Mouse (Mus musculus): Measurements from ENCODE around the gene Vta1.

Vta1 gene

GRCm38 (mm10) chr10:14705072-14706066 is at the start of gene Vta1, which contains the start of gene Nmbr:
Vta1 (minus strand) TSS chr10:14705560.
Nmbr (plus strand) TSS chr10:14705591.
- ChIA-PET CTCF (interaction anchor here in 1 of 4 experiments (1.0 kb wide), 1 partner anchor 301 kb away, joined by 5 read pairs; no protein-coding TSS in a partner anchor), POLR2A (interaction anchor here in 1 of 4 experiments (0.6 kb wide), 1 partner anchor 23 kb away, joined by 3 read pairs; no protein-coding TSS in a partner anchor)

GRCm38 (mm10) chr10:14734285-14734684 is 28.9 kb upstream of the Vta1 start:
- ChIA-PET CTCF (no interaction called here), POLR2A (no interaction called here)

- ChIA-PET CTCF (no interaction called here), POLR2A (no interaction called here)
Observed at GRCm38 (mm10) chr10:14725671-14726070, 20.3 kb upstream of the Vta1 start.

- POLR2A ChIA-PET, result no interaction called here
- CTCF ChIA-PET, result no interaction called here
Observed at GRCm38 (mm10) chr10:14718114-14718513, 12.8 kb upstream of the Vta1 start, which contains the start of gene Gje1. Gje1 (minus strand) TSS chr10:14718214.

- POLR2A ChIA-PET, result interaction anchor here in 2 of 4 experiments (1.2 to 1.5 kb wide), 2 partner anchors 25 to 121 kb away, joined by 3 read pairs; no protein-coding TSS in a partner anchor
Observed at GRCm38 (mm10) chr10:14703830-14704420, 1.4 kb downstream of the Vta1 start.

GRCm38 (mm10) chr10:14703239-14703638 is 2.1 kb downstream of the Vta1 start:
- CTCF ChIA-PET, result no interaction called here
- POLR2A ChIA-PET, result interaction anchor here in 2 of 4 experiments (1.2 to 1.5 kb wide), 2 partner anchors 24 to 120 kb away, joined by 3 read pairs; no protein-coding TSS in a partner anchor

More at GRCm38 (mm10) chr10:14703830-14704420, 1.4 kb downstream of the Vta1 start:
- CTCF ChIA-PET, result no interaction called here

GRCm38 (mm10) chr10:14690349-14690748 is 15.0 kb downstream of the Vta1 start:
- ChIA-PET CTCF (interaction anchor here in 1 of 4 experiments (1.1 kb wide), 1 partner anchor 299 kb away, joined by 3 read pairs; no protein-coding TSS in a partner anchor), POLR2A (interaction anchor here in 2 of 4 experiments (1.1 to 1.3 kb wide), 2 partner anchors 10 to 12 kb away, joined by 3 read pairs; no protein-coding TSS in a partner anchor)

GRCm38 (mm10) chr10:14688785-14689442 is 16.4 kb downstream of the Vta1 start:
- POLR2A ChIA-PET, result no interaction called here
- CTCF ChIA-PET, result no interaction called here

- ChIA-PET CTCF (interaction anchor here in 3 of 4 experiments (0.6 to 2.4 kb wide), 7 partner anchors 12 to 345 kb away, joined by 3 to 15 read pairs (median 4); no protein-coding TSS in a partner anchor), POLR2A (interaction anchor here in 1 of 4 experiments (1.2 kb wide), 1 partner anchor 11 kb away, joined by 4 read pairs; no protein-coding TSS in a partner anchor)
Observed at GRCm38 (mm10) chr10:14685663-14686062, 19.7 kb downstream of the Vta1 start.

GRCm38 (mm10) chr10:14666147-14666546 is 39.2 kb downstream of the Vta1 start:
- POLR2A ChIA-PET, result no interaction called here
- CTCF ChIA-PET, result no interaction called here

GRCm38 (mm10) chr10:14660875-14661274 is 44.5 kb downstream of the Vta1 start:
- ChIA-PET CTCF (no interaction called here), POLR2A (no interaction called here)

GRCm38 (mm10) chr10:14639635-14640034 is 65.7 kb downstream of the Vta1 start:
- ChIA-PET POLR2A (no interaction called here), CTCF (interaction anchor here in 1 of 4 experiments (0.6 kb wide), 1 partner anchor 248 kb away, joined by 3 read pairs; no protein-coding TSS in a partner anchor)

GRCm38 (mm10) chr10:14639043-14639442 is 66.3 kb downstream of the Vta1 start:
- ChIA-PET CTCF (interaction anchor here in 1 of 4 experiments (0.6 kb wide), 1 partner anchor 248 kb away, joined by 3 read pairs; no protein-coding TSS in a partner anchor), POLR2A (no interaction called here)

GRCm38 (mm10) chr10:14625706-14626105 is 79.7 kb downstream of the Vta1 start:
- POLR2A ChIA-PET, result no interaction called here
- CTCF ChIA-PET, result no interaction called here

GRCm38 (mm10) chr10:14619156-14619555 is 86.2 kb downstream of the Vta1 start:
- CTCF ChIA-PET, result no interaction called here

GRCm38 (mm10) chr10:14618301-14618700 is 87.1 kb downstream of the Vta1 start:
- POLR2A ChIA-PET, result no interaction called here
- CTCF ChIA-PET, result no interaction called here

More at GRCm38 (mm10) chr10:14619156-14619555, 86.2 kb downstream of the Vta1 start:
- POLR2A ChIA-PET, result no interaction called here

GRCm38 (mm10) chr10:14615441-14615840 is 89.9 kb downstream of the Vta1 start:
- CTCF ChIA-PET, result no interaction called here
- POLR2A ChIA-PET, result no interaction called here

- CTCF ChIA-PET, result interaction anchor here in 1 of 4 experiments (0.7 kb wide), 1 partner anchor 163 kb away, joined by 3 read pairs; no protein-coding TSS in a partner anchor
Observed at GRCm38 (mm10) chr10:14607597-14607996, 97.8 kb downstream of the Vta1 start.

More at GRCm38 (mm10) chr10:14607597-14607996, 97.8 kb downstream of the Vta1 start:
- POLR2A ChIA-PET, result no interaction called here

All from embryonic stem cell, embryonic (primary cell).